18 mouse cellular contexts compared by ENCODE assay signal in the genomic region with DNA sequence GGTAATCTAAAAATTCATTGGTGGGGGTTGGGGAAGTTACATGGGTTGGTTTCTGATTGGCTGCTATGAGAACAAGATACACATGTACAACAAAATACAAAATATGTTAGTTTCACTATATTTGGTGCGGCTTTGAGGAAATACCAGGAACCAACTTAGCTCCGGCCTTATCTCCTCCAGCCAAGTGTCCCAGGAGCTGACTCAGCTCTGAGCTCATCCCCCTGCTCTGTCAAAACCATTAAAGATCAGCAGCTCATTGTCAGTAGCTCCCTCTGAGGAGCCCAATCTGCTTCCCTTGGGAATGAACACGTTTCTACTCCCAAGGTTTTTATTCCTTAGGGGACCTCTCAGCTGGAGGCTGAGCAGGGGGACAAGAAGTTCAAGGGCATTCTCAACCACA. TPM values are rescaled to one million over a fixed set of nuclear protein-coding genes. Genes with fewer than 3 reads are reported as not detected.
A peak's percentile ranks its signal among the peaks of the same experiment; 100 is the strongest.
DNase-seq lines count a peak whose midpoint lies in the region; ATAC-seq lines count a peak whose summit lies in the region.
"Had no signal": no experiment of that assay in that cellular context is flagged by ENCODE, and none has a peak within 500 bp of the region (broad histone marks: within the 10 kb centered on the region; RNA-seq: fewer than 3 reads in every experiment).

No protein-coding gene starts in this region.

- intact Hi-C loops in left cerebral cortex, postnatal 36 days (cut with DNase I) = no loop called here

- ATAC-seq in erythroid progenitor cell, adult 5-6 weeks (replicated peaks; ENCODE audit: low FRiP score, poor library complexity, severe bottlenecking) = no peak
- ATAC-seq: inflammation-experienced regulatory T-cells, adult 6 months; Patski had no signal

- DNase-seq in testis, postnatal 10 days (ENCODE audit: low spot score) = peak; percentile 13
- DNase-seq in testis, postnatal 14 days (ENCODE audit: low spot score) = no peak
- DNase-seq in Muller cell, postnatal 12 days (ENCODE audit: inconsistent ontology term) = peak; percentile 53
- DNase-seq in adrenal gland, postnatal 36 days = peak; percentile 46 to 59
- peak; percentile 43 for DNase-seq in retina, postnatal 1 day
- no peak for DNase-seq in yolk sac, embryonic 10.5 days (ENCODE audit: low spot score)
- DNase-seq in left cerebral cortex, postnatal 36 days (ENCODE audit: low spot score in 2 of 2) = no peak
- DNase-seq: cerebellum, adult 18-20 months; cerebellum, postnatal 25 days; embryo, embryonic 11 days; gastrocnemius, adult 2 months; kidney, adult 2 months; kidney, postnatal 25 days; lung, adult 2 months; thymus, postnatal 36 days had no signal

RNA-seq across cellular contexts. Expression of a gene that starts 32.9 kb away (rescaled TPM):
- total RNA-seq in adrenal gland, postnatal 36 days (2021) = 100 to 1,000 TPM; 110 to 119 TPM
- 82.2 and 88.3 TPM in 2 replicates for total RNA-seq in erythroid progenitor cell, adult 5-6 weeks (2015; ENCODE audit: low replicate concordance)
- 36.8 and 56.7 TPM in 2 replicates for total RNA-seq in erythroid progenitor cell, adult 5-6 weeks (2017; ENCODE audit: low replicate concordance)
- 100 to 1,000 TPM; 103 to 107 TPM for total RNA-seq in left cerebral cortex, postnatal 36 days (2021)

Comparison
In these comparisons a context has a peak if more than half of its experiments do, and no peak if none do; other contexts are left out.
1. DNase-seq: peak in testis, postnatal 10 days (single experiment), Muller cell, postnatal 12 days (single experiment), adrenal gland, postnatal 36 days (2 of 2) and retina, postnatal 1 day (single experiment); none in testis, postnatal 14 days (single experiment), yolk sac, embryonic 10.5 days (single experiment) and left cerebral cortex, postnatal 36 days (0 of 2).